Comparison of ENCODE assay signal across 21 mouse cellular contexts in genomic region chr7:64704060-64704595, GRCm38 (mm10).
DNase-seq lines count a peak whose midpoint lies in the region; TF ChIP-seq lines count a peak whose summit lies in the region.
"Had no signal": no experiment of that assay in that cellular context is flagged by ENCODE, and none has a peak within 500 bp of the region (broad histone marks: within the 10 kb centered on the region; RNA-seq: fewer than 3 reads in every experiment).

No protein-coding gene starts in this region.

- H3K9ac ChIP-seq in ES-E14 (ENCODE audit: insufficient read depth, low read depth, low read length, poor library complexity, severe bottlenecking), result no peak overlapping the region
- H3K9ac ChIP-seq: embryonic facial prominence, embryonic 13.5 days; heart, embryonic 12.5 days; liver, embryonic 13.5 days; neural tube, embryonic 13.5 days had no signal

- no peaks in the 10 kb centered on the region for H3K36me3 ChIP-seq in ES-E14 (ENCODE audit: control insufficient read depth, insufficient read depth, low read length, poor library complexity, severe bottlenecking)
- H3K36me3 ChIP-seq in limb, embryonic 10.5 days, result no peaks in the 10 kb centered on the region
- H3K36me3 ChIP-seq: embryonic facial prominence, embryonic 13.5 days; heart, embryonic 12.5 days; liver, embryonic 13.5 days; neural tube, embryonic 13.5 days had no signal

- H3K9me3 ChIP-seq in ES-E14 (ENCODE audit: control insufficient read depth, insufficient read depth, low read depth, low read length), result no peaks in the 10 kb centered on the region
- H3K9me3 ChIP-seq in limb, embryonic 10.5 days (replicated peaks), result no peaks in the 10 kb centered on the region
- H3K9me3 ChIP-seq: embryonic facial prominence, embryonic 13.5 days; liver, embryonic 13.5 days; neural tube, embryonic 13.5 days had no signal

- in situ Hi-C loops in ES-E14 (cut with MboI; ENCODE audit: low sequenced_read_pairs in 2 of 2, unreplicated experiment in 2 of 2), result no loop called here

- WGBS in limb, embryonic 10.5 days, result 75% methylated on average over 5 of the region's 5 CpGs

- H3K27ac ChIP-seq in ES-E14 (ENCODE audit: insufficient read depth, low read depth, low read length, poor library complexity, severe bottlenecking), result no peak overlapping the region
- H3K27ac ChIP-seq in limb, embryonic 10.5 days, result no peak overlapping the region
- H3K27ac ChIP-seq: embryonic facial prominence, embryonic 13.5 days; layer of hippocampus, adult 2 months; liver, embryonic 13.5 days; neural tube, embryonic 13.5 days had no signal

- H3K4me1 ChIP-seq in ES-E14 (ENCODE audit: control insufficient read depth in 2 of 2, insufficient read depth in 2 of 2, low read length in 2 of 2, poor library complexity in 1 of 2), result no peaks in the 10 kb centered on the region
- no peaks in the 10 kb centered on the region for H3K4me1 ChIP-seq in limb, embryonic 10.5 days
- H3K4me1 ChIP-seq: embryonic facial prominence, embryonic 13.5 days; heart, embryonic 12.5 days; liver, embryonic 13.5 days; megakaryocyte, embryonic 14.5 days had no signal

- DNase-seq in kidney, postnatal 10 days, result peak; percentile 22
- no peak for DNase-seq in kidney, adult 9 months
- peak; percentile 40 for DNase-seq in ES-E14 (ENCODE audit: low read depth, low spot score)
- DNase-seq in ZHBTc4 (ENCODE audit: low read depth, low spot score), result peak; percentile 58
- DNase-seq in limb, embryonic 10.5 days (ENCODE audit: low spot score), result peak; percentile 55
- no peak for DNase-seq in right cerebral cortex, postnatal 4 days
- DNase-seq in lung, postnatal 14 days, result no peak
- DNase-seq in cerebellum, adult 11 months, result no peak
- DNase-seq: cerebellum, postnatal 14 days; kidney, adult 8-10 months; left cerebral cortex, postnatal 4 days; liver, embryonic 13.5 days; lung, postnatal 10 days; right cerebral cortex, postnatal 25 days; thymus, postnatal 4 days had no signal

- H3K4me3 ChIP-seq in ES-E14 (ENCODE audit: insufficient read depth in 1 of 2, low read depth in 1 of 2, low read length in 2 of 2, poor library complexity in 1 of 2, severe bottlenecking in 1 of 2), result no peak overlapping the region
- H3K4me3 ChIP-seq in limb, embryonic 10.5 days, result no peak overlapping the region
- H3K4me3 ChIP-seq: embryonic facial prominence, embryonic 13.5 days; heart, embryonic 12.5 days; layer of hippocampus, adult 2 months; liver, embryonic 13.5 days; megakaryocyte, embryonic 14.5 days; neural tube, embryonic 13.5 days had no signal

- no peaks in the 10 kb centered on the region for H3K27me3 ChIP-seq in limb, embryonic 10.5 days (ENCODE audit: low read depth, poor library complexity, severe bottlenecking)
- H3K27me3 ChIP-seq: embryonic facial prominence, embryonic 13.5 days; heart, embryonic 12.5 days; liver, embryonic 13.5 days; megakaryocyte, embryonic 14.5 days; neural tube, embryonic 13.5 days; Patski had no signal

TF ChIP-seq in ES-E14, 5 proteins besides CTCF, POLR2A, EP300 and RAD21:
- TF ChIP-seq ZC3H11A (IDR thresholded peaks at IDR 0.05; ENCODE audit: borderline replicate concordance, low read depth, low read length) (no peak), CHD2 (IDR thresholded peaks at IDR 0.05; ENCODE audit: low read depth, low read length) (no peak), MAFK (IDR thresholded peaks at IDR 0.05; ENCODE audit: insufficient read depth, low read depth, low read length) (peak; percentile 83), HCFC1 (IDR thresholded peaks at IDR 0.05; ENCODE audit: borderline replicate concordance, insufficient read depth, low read length) (no peak), ZNF384 (IDR thresholded peaks at IDR 0.05; ENCODE audit: low read depth, low read length) (no peak)

Comparison
In these comparisons a context has a peak if more than half of its experiments do, and no peak if none do; other contexts are left out.
1. DNase-seq: peak in kidney, postnatal 10 days (single experiment), ES-E14 (single experiment), ZHBTc4 (single experiment) and limb, embryonic 10.5 days (single experiment); none in kidney, adult 9 months (single experiment), right cerebral cortex, postnatal 4 days (single experiment), lung, postnatal 14 days (single experiment) and cerebellum, adult 11 months (single experiment).